Mouse (Mus musculus) CD4-positive naive resting alpha-beta T cell, adult 57 days (primary cell): ENCODE measurements around the gene Krt8. TPM values are rescaled to one million over a fixed set of nuclear protein-coding genes. Genes with fewer than 3 reads are reported as not detected.

ENCODE experiments used
- total RNA-seq: library from RNA; stranded (reverse); gene quantifications from one replicate; pipeline ENCODE4 v1.2.4, GENCODE M21; 2023

Krt8 gene
- 1.2 TPM for total RNA-seq

DNA sequence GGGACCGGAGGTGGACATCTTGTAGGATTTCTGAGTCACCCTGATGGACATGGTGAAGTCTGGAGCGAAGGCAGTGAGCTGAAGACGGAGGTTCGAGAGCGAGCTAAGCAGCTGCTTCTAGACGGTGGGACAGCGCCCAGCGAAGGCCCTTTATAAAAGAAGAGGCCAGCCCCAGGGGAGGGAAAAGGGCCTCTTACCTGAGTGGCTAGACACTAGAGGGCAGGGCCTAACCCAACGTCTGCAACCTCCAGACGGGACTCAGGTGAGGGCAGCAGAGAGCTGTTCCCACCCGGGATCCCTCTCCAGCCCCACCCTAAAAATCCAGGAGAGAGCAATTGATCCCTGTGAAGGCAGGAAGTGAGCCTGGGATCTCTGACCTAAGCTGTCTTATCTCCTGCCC is at the start of gene Krt8:
Gene Krt8 (minus strand): TSS at position 294 of the 400 bp plus-strand sequence.

GRCm38 (mm10) chr15:102028040-102028439 is 23.8 kb upstream of the Krt8 start, which contains the start of gene Krt18:
Gene Krt18, plus strand, starts transcription at chr15:102028180.

DNA sequence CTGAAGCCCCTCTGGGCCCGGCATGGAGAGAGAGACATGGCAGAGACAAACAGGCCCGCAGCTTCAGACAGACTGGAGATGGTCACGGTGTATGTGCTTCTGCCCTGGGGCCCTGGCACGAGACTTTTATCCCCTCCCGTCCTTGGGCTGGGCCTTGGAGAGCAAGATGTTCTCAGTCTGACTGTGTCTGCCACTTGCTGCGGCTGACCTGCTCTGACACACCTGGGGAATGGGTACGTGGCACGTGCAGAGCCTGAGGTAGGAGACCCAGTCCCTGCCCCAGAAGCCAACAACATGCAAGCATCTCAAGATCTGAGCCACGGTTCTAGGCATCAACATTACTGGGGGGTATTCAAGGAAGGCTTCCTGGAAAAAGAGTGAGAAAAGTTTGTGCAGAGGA is 50.1 kb downstream of the Krt8 start, which contains the start of gene Krt78:
Gene Krt78 (minus strand): TSS at position 101 of the 400 bp plus-strand sequence.

Other genes starting within 250 kb of the Krt8 start
- gene Krt72, start 218.0 kb downstream of the Krt8 start, total RNA-seq: not detected
- not detected for gene Krt73, start 202.1 kb downstream of the Krt8 start, total RNA-seq
- gene Krt2, start 186.3 kb downstream of the Krt8 start, total RNA-seq: not detected
- 0.38 TPM for gene Krt1, start 153.7 kb downstream of the Krt8 start, total RNA-seq
- not detected for gene Krt77, start 134.8 kb downstream of the Krt8 start, total RNA-seq
- gene Krt76, start 111.6 kb downstream of the Krt8 start, total RNA-seq: not detected
- gene Krt4, start 79.7 kb downstream of the Krt8 start, total RNA-seq: not detected
- gene Krt79, start 64.2 kb downstream of the Krt8 start, total RNA-seq: not detected
- gene Krt78, start 50.2 kb downstream of the Krt8 start, total RNA-seq: not detected
- gene Krt18, start 23.7 kb upstream of the Krt8 start, total RNA-seq: 1.6 TPM
- gene Eif4b, start 69.3 kb upstream of the Krt8 start, total RNA-seq: 252 TPM
- 1.5 TPM for gene Tns2, start 95.9 kb upstream of the Krt8 start, total RNA-seq
- 30.4 TPM for gene Spryd3, start 131.8 kb upstream of the Krt8 start, total RNA-seq
- 7.7 TPM for gene Igfbp6, start 139.9 kb upstream of the Krt8 start, total RNA-seq
- 1.1 TPM for gene Soat2, start 146.0 kb upstream of the Krt8 start, total RNA-seq
- gene Zfp740, start 198.8 kb upstream of the Krt8 start, total RNA-seq: 113 TPM
- 24.6 TPM for gene Csad, start 200.2 kb upstream of the Krt8 start, total RNA-seq
- gene Itgb7, start 227.5 kb upstream of the Krt8 start, total RNA-seq: 694 TPM